Comparison of ENCODE assay signal across 9 mouse cellular contexts in the genomic region with DNA sequence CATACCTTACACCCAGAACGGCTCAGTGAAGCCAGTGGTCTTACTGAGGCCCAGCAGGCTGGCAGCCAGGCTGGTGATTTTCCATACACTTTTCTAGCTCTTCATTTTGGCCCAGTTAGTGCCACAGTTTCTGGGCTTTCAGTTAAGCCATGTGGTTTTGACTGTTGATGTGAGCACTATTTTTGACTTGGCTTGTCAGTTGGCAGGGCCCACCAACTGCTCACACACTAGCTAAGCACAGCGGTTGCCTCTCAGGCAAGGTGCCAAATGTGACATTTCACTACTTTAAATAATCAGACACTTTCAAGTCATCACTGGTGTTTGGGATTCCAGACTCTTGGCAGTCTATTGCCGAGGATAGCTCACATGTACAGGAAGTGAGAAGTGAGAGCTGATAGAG.
DNase-seq lines count a peak whose midpoint lies in the region; ATAC-seq and TF ChIP-seq lines count a peak whose summit lies in the region.
"Had no signal": no experiment of that assay in that cellular context is flagged by ENCODE, and none has a peak within 500 bp of the region (broad histone marks: within the 10 kb centered on the region; RNA-seq: fewer than 3 reads in every experiment).

No protein-coding gene starts in this region.

- H3K4me3 ChIP-seq in hindbrain, postnatal 0 days (ENCODE audit: low read length) = no peak overlapping the region
- H3K4me3 ChIP-seq in hindbrain, embryonic 11.5 days (ENCODE audit: low read depth, low read length) = no peak overlapping the region
- H3K4me3 ChIP-seq in forebrain, postnatal 0 days (ENCODE audit: low read depth, low read length) = no peak overlapping the region
- H3K4me3 ChIP-seq: limb, embryonic 13.5 days had no signal

- DNase-seq in hindbrain, postnatal 0 days (ENCODE audit: low spot score) = peak; percentile 90
- no peak for DNase-seq in hindbrain, embryonic 11.5 days (ENCODE audit: low spot score)
- peak; percentile 88 for DNase-seq in forebrain, postnatal 0 days
- peak; percentile 39 to 79 for DNase-seq in layer of hippocampus, adult 18-20 months (ENCODE audit: low spot score in 2 of 2)
- DNase-seq in right cerebral cortex, adult 18-20 months = peak; percentile 81
- DNase-seq in gastrocnemius, postnatal 10 days = no peak
- no peak for DNase-seq in B cell, adult 2 months
- no peak for DNase-seq in thymus, postnatal 14 days

- peak; percentile 85 for ATAC-seq in hindbrain, postnatal 0 days
- no peak for ATAC-seq in hindbrain, embryonic 11.5 days (ENCODE audit: low FRiP score)
- peak; percentile 97 for ATAC-seq in forebrain, postnatal 0 days

- H3K4me2 ChIP-seq in hindbrain, postnatal 0 days (ENCODE audit: low read depth, low read length) = no peak overlapping the region
- H3K4me2 ChIP-seq in hindbrain, embryonic 11.5 days (replicated peaks; ENCODE audit: low read depth, low read length) = no peak overlapping the region
- no peak overlapping the region for H3K4me2 ChIP-seq in forebrain, postnatal 0 days (ENCODE audit: low read depth)
- H3K4me2 ChIP-seq: limb, embryonic 13.5 days had no signal

- H3K9ac ChIP-seq in hindbrain, postnatal 0 days (replicated peaks; ENCODE audit: low read length) = no peak overlapping the region
- H3K9ac ChIP-seq in hindbrain, embryonic 11.5 days (ENCODE audit: low read depth, low read length) = no peak overlapping the region
- H3K9ac ChIP-seq in forebrain, postnatal 0 days = no peak overlapping the region
- H3K9ac ChIP-seq: limb, embryonic 13.5 days had no signal

- TF ChIP-seq CTCF in hindbrain, postnatal 0 days (IDR thresholded peaks at IDR 0.05; ENCODE audit: low read depth) = no peak
- no peak for TF ChIP-seq CTCF in forebrain, postnatal 0 days (IDR thresholded peaks at IDR 0.05; ENCODE audit: low read depth)

- WGBS in hindbrain, postnatal 0 days = 22% methylated on average over 3 of the region's 3 CpGs
- 82% methylated on average over 3 of the region's 3 CpGs for WGBS in hindbrain, embryonic 11.5 days
- WGBS in forebrain, postnatal 0 days = 29% methylated on average over 3 of the region's 3 CpGs

- no peaks in the 10 kb centered on the region for H3K36me3 ChIP-seq in hindbrain, postnatal 0 days (ENCODE audit: insufficient read depth, low read length)
- no peaks in the 10 kb centered on the region for H3K36me3 ChIP-seq in hindbrain, embryonic 11.5 days (ENCODE audit: control insufficient read depth, insufficient read depth, low read length)
- no peaks in the 10 kb centered on the region for H3K36me3 ChIP-seq in forebrain, postnatal 0 days (ENCODE audit: insufficient read depth)
- H3K36me3 ChIP-seq: limb, embryonic 13.5 days had no signal

- H3K9me3 ChIP-seq in hindbrain, postnatal 0 days (ENCODE audit: low read length) = no peaks in the 10 kb centered on the region
- H3K9me3 ChIP-seq in hindbrain, embryonic 11.5 days (ENCODE audit: control insufficient read depth, low read length) = no peaks in the 10 kb centered on the region
- H3K9me3 ChIP-seq in forebrain, postnatal 0 days (ENCODE audit: low read length) = no peaks in the 10 kb centered on the region
- H3K9me3 ChIP-seq: limb, embryonic 13.5 days had no signal

- no peak overlapping the region for H3K27ac ChIP-seq in hindbrain, postnatal 0 days
- no peak overlapping the region for H3K27ac ChIP-seq in hindbrain, embryonic 11.5 days (ENCODE audit: low read depth, low read length)
- H3K27ac ChIP-seq in forebrain, postnatal 0 days (ENCODE audit: low read depth, low read length) = no peak overlapping the region
- H3K27ac ChIP-seq: limb, embryonic 13.5 days had no signal

- no peaks in the 10 kb centered on the region for H3K27me3 ChIP-seq in hindbrain, postnatal 0 days (ENCODE audit: insufficient read depth, low read length)
- no peaks in the 10 kb centered on the region for H3K27me3 ChIP-seq in hindbrain, embryonic 11.5 days (ENCODE audit: control insufficient read depth, insufficient read depth, low read length)
- no peaks in the 10 kb centered on the region for H3K27me3 ChIP-seq in forebrain, postnatal 0 days (ENCODE audit: insufficient read depth, low read length)
- H3K27me3 ChIP-seq: limb, embryonic 13.5 days had no signal

- no peaks in the 10 kb centered on the region for H3K4me1 ChIP-seq in hindbrain, postnatal 0 days (ENCODE audit: insufficient read depth, low read length)
- no peaks in the 10 kb centered on the region for H3K4me1 ChIP-seq in hindbrain, embryonic 11.5 days (replicated peaks; ENCODE audit: control insufficient read depth, insufficient read depth, low read length)
- H3K4me1 ChIP-seq in forebrain, postnatal 0 days (ENCODE audit: insufficient read depth) = no peaks in the 10 kb centered on the region
- H3K4me1 ChIP-seq: limb, embryonic 13.5 days had no signal

Comparison
In these comparisons a context has a peak if more than half of its experiments do, and no peak if none do; other contexts are left out.
1. DNase-seq: peak in hindbrain, postnatal 0 days (single experiment), forebrain, postnatal 0 days (single experiment), layer of hippocampus, adult 18-20 months (2 of 2) and right cerebral cortex, adult 18-20 months (single experiment); none in hindbrain, embryonic 11.5 days (single experiment), gastrocnemius, postnatal 10 days (single experiment), B cell, adult 2 months (0 of 2) and thymus, postnatal 14 days (single experiment).